Mouse (Mus musculus) ES-E14 (cell line): ENCODE data around the gene Sdhaf1. TPM values are rescaled to one million over a fixed set of nuclear protein-coding genes. Genes with fewer than 3 reads are reported as not detected.

Source experiments
- DNase-seq: peaks from one replicate; pipeline ENCODE4 v3.0.0-alpha.2; 2013; ENCODE audit warnings: low read depth, low spot score
- H3K27ac ChIP-seq: 2 replicates; pipeline ENCODE4 v1.5.1; 2012; ENCODE audit warnings: low read depth, mild to moderate bottlenecking, low read length, moderate library complexity, mixed read lengths; ENCODE audit not compliant: poor library complexity, insufficient read depth, severe bottlenecking
- H3K36me3 ChIP-seq: 2 replicates; pipeline ENCODE4 v1.6.1; 2012; ENCODE audit warnings: mild to moderate bottlenecking, low read length, moderate library complexity, mixed read lengths; ENCODE audit not compliant: control insufficient read depth, poor library complexity, insufficient read depth, severe bottlenecking
- H3K4me1 ChIP-seq, 2 experiments: fragments of 150-350 bp in 1 of 2; sonication (generic) in 1 of 2; 2 replicates each; pipeline ENCODE4 v1.6.1; 2012; ENCODE audit warnings: low read length in 2 of 2, mild to moderate bottlenecking in 1 of 2, mixed read lengths in 1 of 2; ENCODE audit not compliant: control insufficient read depth in 2 of 2, insufficient read depth in 2 of 2, poor library complexity in 1 of 2
- H3K4me3 ChIP-seq, 2 experiments: fragments of 150-350 bp in 1 of 2; sonication (generic) in 1 of 2; 2 replicates each; pipeline ENCODE4 v1.5.1; 2012; ENCODE audit warnings: low read length in 2 of 2, low read depth in 1 of 2, mild to moderate bottlenecking in 1 of 2, mixed read lengths in 1 of 2; ENCODE audit not compliant: insufficient read depth in 1 of 2, poor library complexity in 1 of 2, severe bottlenecking in 1 of 2
- H3K9ac ChIP-seq: 2 replicates; pipeline ENCODE4 v1.6.1; 2012; ENCODE audit warnings: low read depth, mild to moderate bottlenecking, low read length, mixed read lengths; ENCODE audit not compliant: poor library complexity, insufficient read depth, severe bottlenecking
- H3K9me3 ChIP-seq: fragments of 150-350 bp; sonication (generic); 2 replicates; pipeline ENCODE4 v1.6.1; 2012; ENCODE audit warnings: low read depth, mild to moderate bottlenecking, low read length; ENCODE audit not compliant: control insufficient read depth, insufficient read depth
- CHD2 ChIP-seq: IDR thresholded peaks from 2 replicates; pipeline ENCODE4 v1.6.1; 2014; ENCODE audit warnings: mild to moderate bottlenecking, low read depth, low read length, inconsistent platforms
- HCFC1 ChIP-seq: IDR thresholded peaks from 2 replicates; pipeline ENCODE4 v1.6.1; 2012; ENCODE audit warnings: low read length, inconsistent platforms, borderline replicate concordance; ENCODE audit not compliant: insufficient read depth
- MAFK ChIP-seq: IDR thresholded peaks from 2 replicates; pipeline ENCODE4 v1.6.1; 2014; ENCODE audit warnings: mild to moderate bottlenecking, low read depth, low read length, inconsistent platforms; ENCODE audit not compliant: insufficient read depth
- ZC3H11A ChIP-seq: IDR thresholded peaks from 2 replicates; pipeline ENCODE4 v1.6.1; 2012; ENCODE audit warnings: low read depth, mild to moderate bottlenecking, inconsistent platforms, low read length, borderline replicate concordance
- ZNF384 ChIP-seq: IDR thresholded peaks from 2 replicates; pipeline ENCODE4 v1.6.1; 2012; ENCODE audit warnings: low read depth, low read length, inconsistent platforms
- in situ Hi-C, 2 experiments: fragments of 600-800 bp; cut with MboI; formaldehyde crosslinking; loops; one replicate each; pipeline ENCODE4 v1.15.1; 2025; ENCODE audit warnings: low sequenced_read_pairs in 2 of 2, inconsistent platforms in 1 of 2; ENCODE audit not compliant: unreplicated experiment in 2 of 2
- total RNA-seq: library from RNA; depleted of rRNA; stranded (reverse); fragments of 300-350 nt; gene quantifications from 2 replicates; pipeline ENCODE4 v1.2.3, GENCODE M21; 2012

Gene Sdhaf1
- total RNA-seq, 1 experiment: 6.6 TPM

GRCm38 (mm10) chr7:30280670-30281138, 43.0 kb downstream of the Sdhaf1 start:
- peak; percentile 91 for DNase-seq
- in situ Hi-C loops: no loop called here
- H3K4me1 ChIP-seq: peaks cover 2 to 6% of the 10 kb centered on the region in 2 experiments; a peak in 2 of 4 replicates
- peak overlapping the region; percentile 97 for H3K27ac ChIP-seq
- peak; percentile 11; the same call in 1 of the 2 replicates for TF ChIP-seq HCFC1
- no peak for TF ChIP-seq ZNF384
- peak; percentile 97 for TF ChIP-seq MAFK
- no peak for TF ChIP-seq ZC3H11A
- no peak for TF ChIP-seq CHD2
- no peaks in the 10 kb centered on the region for H3K9me3 ChIP-seq
- H3K4me3 ChIP-seq: peak overlapping the region; percentile 78 to 82
- H3K36me3 ChIP-seq: peaks cover 4% of the 10 kb centered on the region
- peak overlapping the region; percentile 76 for H3K9ac ChIP-seq

GRCm38 (mm10) chr7:30279951-30280669, 43.6 kb downstream of the Sdhaf1 start, which contains the start of the genes Thap8 and Wdr62:
Gene Thap8 (plus strand): TSS chr7:30280094.
Gene Wdr62 (minus strand): TSS chr7:30280419.
- DNase-seq: peak; percentile 96
- Histone ChIP-seq H3K9ac (peak within 1 kb of the TSS; percentile 87), H3K27ac (peak within 1 kb of the TSS; percentile 97), H3K36me3 (peaks cover 4% of the 10 kb centered on the region), H3K4me1 (peaks cover 2 to 6% of the 10 kb centered on the region in 2 experiments; a peak in 2 of 4 replicates), H3K9me3 (no peaks in the 10 kb centered on the region), H3K4me3 (peak within 1 kb of the TSS; percentile 82 to 86)
- in situ Hi-C loops: no loop called here
- TF ChIP-seq CHD2 (peak; percentile 85), ZNF384 (no peak), MAFK (no peak), HCFC1 (no peak; the same call in 1 of the 2 replicates), ZC3H11A (no peak)

DNA sequence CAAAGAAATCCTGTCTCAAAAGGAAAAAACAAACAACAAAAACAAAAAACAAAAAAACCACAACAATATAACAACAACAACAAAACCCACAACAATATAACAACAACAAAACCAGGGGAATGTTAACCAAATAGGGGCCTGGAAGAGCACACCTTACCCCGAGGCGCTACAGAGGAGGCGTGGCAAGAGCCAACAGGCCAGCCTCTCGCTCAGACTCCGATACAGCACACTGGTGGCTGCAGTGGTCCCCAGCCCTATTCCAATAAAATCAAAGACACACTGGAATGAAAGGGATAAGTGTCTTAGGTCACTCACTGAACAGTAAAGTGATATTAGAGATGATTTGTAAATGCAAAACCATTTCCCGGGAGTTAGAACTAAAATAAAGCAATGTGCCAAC, 44.2 kb downstream of the Sdhaf1 start:
- H3K9me3 ChIP-seq: no peaks in the 10 kb centered on the region
- H3K4me3 ChIP-seq: peak overlapping the region; percentile 82 to 86
- H3K4me1 ChIP-seq: peaks cover 2 to 6% of the 10 kb centered on the region in 2 experiments; a peak in 2 of 4 replicates
- H3K27ac ChIP-seq: no peak overlapping the region; the same call in 1 of the 2 replicates
- H3K9ac ChIP-seq: no peak overlapping the region
- TF ChIP-seq ZC3H11A (no peak), HCFC1 (no peak), CHD2 (no peak), MAFK (no peak), ZNF384 (no peak)
- H3K36me3 ChIP-seq: peaks cover 4% of the 10 kb centered on the region
- in situ Hi-C loops: no loop called here
- peak; percentile 86 for DNase-seq

- TF ChIP-seq CHD2 (no peak), HCFC1 (no peak), ZNF384 (no peak), MAFK (no peak), ZC3H11A (no peak)
- peaks cover 5% of the 10 kb centered on the region for H3K36me3 ChIP-seq
- peak overlapping the region; percentile 20; the same call in 1 of the 2 replicates for H3K27ac ChIP-seq
- in situ Hi-C loops: no loop called here
- peak overlapping the region; percentile 82 to 86; a peak in 3 of 4 replicates for H3K4me3 ChIP-seq
- H3K9me3 ChIP-seq: no peaks in the 10 kb centered on the region
- H3K9ac ChIP-seq: no peak overlapping the region
- no peak for DNase-seq
- peaks cover 2 to 6% of the 10 kb centered on the region in 2 experiments; a peak in 2 of 4 replicates for H3K4me1 ChIP-seq
Observed at GRCm38 (mm10) chr7:30278911-30279310, 44.8 kb downstream of the Sdhaf1 start.
